Mouse (Mus musculus): ENCODE measurements around the gene Pidd1. TPM values are rescaled to one million over a fixed set of nuclear protein-coding genes. Genes with fewer than 3 reads are reported as not detected.

Pidd1 gene
- polyA plus RNA-seq, 1 experiment from 2014 or later: 11.5 TPM

DNA sequence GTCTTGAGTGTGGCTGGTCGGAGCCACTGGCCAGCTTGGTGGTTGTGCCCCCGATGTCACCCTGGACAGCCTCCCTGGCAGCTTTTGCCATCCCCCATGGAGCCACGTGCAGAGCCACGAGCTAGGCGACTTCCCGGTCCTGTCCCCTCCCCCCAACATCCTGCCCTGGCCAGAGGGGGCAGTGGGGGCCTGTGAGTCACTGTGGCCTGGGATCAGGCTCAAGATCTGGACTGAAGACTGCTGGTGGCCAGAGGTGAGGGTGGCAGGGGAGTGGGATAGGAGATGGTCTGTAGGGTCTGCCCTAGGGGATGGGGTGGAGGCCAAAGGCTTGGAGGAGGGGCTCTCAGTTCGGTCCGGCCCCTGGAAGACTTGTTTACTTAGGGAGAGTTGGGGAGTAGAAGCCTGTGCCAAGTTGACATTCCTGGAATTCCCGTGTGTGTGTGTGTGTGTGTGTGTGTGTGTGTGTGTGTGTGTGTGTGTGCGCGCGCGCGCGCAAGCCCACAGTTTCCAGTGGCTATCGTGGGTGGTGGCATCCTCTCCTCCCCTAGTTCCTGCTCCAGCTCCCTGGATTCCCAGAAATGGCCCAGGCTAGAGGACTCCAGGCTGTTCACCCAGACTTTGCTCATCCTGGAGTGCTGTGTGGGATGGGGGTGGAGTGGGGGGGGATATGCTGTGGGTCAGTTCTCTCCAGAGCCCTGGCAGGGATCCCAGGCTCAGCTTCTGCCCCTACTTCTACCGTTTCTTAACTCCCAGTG lies 32.6 kb upstream of the Pidd1 start:
- peak; percentile 74 for ATAC-seq (replicated peaks; ENCODE audit: low FRiP score, low TSS enrichment, low read depth)
- peak overlapping the region; percentile 95 for H3K27ac ChIP-seq (ENCODE audit: low read depth)
- peak; percentile 85 for DNase-seq (ENCODE audit: low spot score)
- peak overlapping the region; percentile 86 for H3K9ac ChIP-seq (ENCODE audit: low read length)
- H3K4me3 ChIP-seq (ENCODE audit: low read depth, low read length): peak overlapping the region; percentile 88
- peaks cover 40% of the 10 kb centered on the region for H3K4me1 ChIP-seq (replicated peaks; ENCODE audit: control insufficient read depth, insufficient read depth, low read length)
- H3K36me3 ChIP-seq (ENCODE audit: control insufficient read depth, insufficient read depth, low read length): peaks cover 13% of the 10 kb centered on the region
- H3K27me3 ChIP-seq (replicated peaks; ENCODE audit: control insufficient read depth, insufficient read depth, low read length): no peaks in the 10 kb centered on the region
- WGBS: 0% methylated on average over 11 of the region's 17 CpGs
- peak overlapping the region; percentile 97 for H3K4me2 ChIP-seq (ENCODE audit: low read length)
- no peaks in the 10 kb centered on the region for H3K9me3 ChIP-seq (ENCODE audit: control insufficient read depth, low read length)

DNA sequence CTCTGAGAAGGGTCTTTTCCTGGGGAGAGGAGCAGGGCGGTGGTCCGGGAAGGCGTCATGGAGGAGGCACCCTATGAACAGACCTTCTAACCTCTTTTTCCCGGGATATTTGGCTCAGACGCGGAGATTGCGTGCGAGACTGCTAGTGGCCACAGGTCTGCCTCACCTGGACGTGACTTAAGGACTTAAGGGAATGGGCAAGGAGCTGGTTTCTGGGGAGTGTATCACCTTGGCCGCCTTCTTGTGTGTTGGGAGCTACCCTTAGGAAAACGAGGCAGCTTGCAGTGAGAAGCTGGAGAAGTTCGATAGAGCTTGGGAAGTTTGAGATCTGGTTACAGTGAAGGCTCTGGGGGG lies 32.0 kb upstream of the Pidd1 start:
- Histone ChIP-seq H3K4me2 (ENCODE audit: low read length) (peak overlapping the region; percentile 97), H3K27me3 (replicated peaks; ENCODE audit: control insufficient read depth, insufficient read depth, low read length) (no peaks in the 10 kb centered on the region), H3K9me3 (ENCODE audit: control insufficient read depth, low read length) (no peaks in the 10 kb centered on the region), H3K4me1 (replicated peaks; ENCODE audit: control insufficient read depth, insufficient read depth, low read length) (peaks cover 34% of the 10 kb centered on the region), H3K27ac (ENCODE audit: low read depth) (peak overlapping the region; percentile 95), H3K36me3 (ENCODE audit: control insufficient read depth, insufficient read depth, low read length) (peaks cover 19% of the 10 kb centered on the region), H3K9ac (ENCODE audit: low read length) (peak overlapping the region; percentile 86), H3K4me3 (ENCODE audit: low read depth, low read length) (peak overlapping the region; percentile 88)
- DNase-seq (ENCODE audit: low spot score) (no peak), ATAC-seq (replicated peaks; ENCODE audit: low FRiP score, low TSS enrichment, low read depth) (no peak)
- 0% methylated on average over 12 of the region's 12 CpGs for WGBS

- Histone ChIP-seq H3K4me3 (ENCODE audit: low read depth, low read length) (peak within 1 kb of the TSS; percentile 88), H3K9me3 (ENCODE audit: control insufficient read depth, low read length) (no peaks in the 10 kb centered on the region), H3K36me3 (ENCODE audit: control insufficient read depth, insufficient read depth, low read length) (peaks cover 25% of the 10 kb centered on the region), H3K27me3 (replicated peaks; ENCODE audit: control insufficient read depth, insufficient read depth, low read length) (no peaks in the 10 kb centered on the region), H3K4me1 (replicated peaks; ENCODE audit: control insufficient read depth, insufficient read depth, low read length) (peaks cover 31% of the 10 kb centered on the region), H3K27ac (ENCODE audit: low read depth) (peak within 1 kb of the TSS; percentile 95), H3K4me2 (ENCODE audit: low read length) (peak within 1 kb of the TSS; percentile 97), H3K9ac (ENCODE audit: low read length) (peak within 1 kb of the TSS; percentile 86)
- ATAC-seq (replicated peaks; ENCODE audit: low FRiP score, low TSS enrichment, low read depth): peak; percentile 63
- under 1% methylated on average over 84 of the region's 87 CpGs for WGBS
- DNase-seq (ENCODE audit: low spot score): peak; percentile 96
Observed at GRCm38 (mm10) chr7:141475011-141475804, 31.4 kb upstream of the Pidd1 start, which contains the start of the genes Polr2l and Tspan4. Gene Polr2l, minus strand, starts transcription at chr7:141475132. Gene Tspan4, plus strand, starts transcription at chr7:141475240.

DNA sequence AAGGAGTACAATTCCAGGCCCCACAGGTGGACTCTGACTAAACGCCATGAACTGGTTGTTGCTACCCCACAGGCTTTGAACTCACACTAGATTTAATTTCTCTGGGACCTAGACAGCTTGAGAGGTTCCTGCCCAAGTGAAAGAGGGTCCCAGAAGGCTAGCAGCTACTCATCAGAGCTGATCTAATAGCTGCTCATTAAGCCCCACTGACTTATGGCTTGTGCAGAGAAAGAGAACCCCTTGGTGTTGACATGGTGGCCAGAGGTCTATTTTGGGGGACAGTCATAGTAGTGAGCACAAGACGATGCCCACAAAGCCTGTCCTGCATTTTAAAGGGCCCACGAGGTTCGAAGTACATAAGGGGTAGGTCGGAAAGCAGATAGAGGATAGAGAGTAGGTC lies 30.3 kb upstream of the Pidd1 start:
- Histone ChIP-seq H3K36me3 (ENCODE audit: control insufficient read depth, insufficient read depth, low read length) (peaks cover 32% of the 10 kb centered on the region), H3K4me1 (replicated peaks; ENCODE audit: control insufficient read depth, insufficient read depth, low read length) (peaks cover 37% of the 10 kb centered on the region), H3K9ac (ENCODE audit: low read length) (peak overlapping the region; percentile 86), H3K4me3 (ENCODE audit: low read depth, low read length) (peak overlapping the region; percentile 88), H3K27me3 (replicated peaks; ENCODE audit: control insufficient read depth, insufficient read depth, low read length) (no peaks in the 10 kb centered on the region), H3K27ac (ENCODE audit: low read depth) (no peak overlapping the region), H3K4me2 (ENCODE audit: low read length) (peak overlapping the region; percentile 97), H3K9me3 (ENCODE audit: control insufficient read depth, low read length) (no peaks in the 10 kb centered on the region)
- 6% methylated on average over 5 of the region's 5 CpGs for WGBS
- DNase-seq (ENCODE audit: low spot score): no peak
- ATAC-seq (replicated peaks; ENCODE audit: low FRiP score, low TSS enrichment, low read depth): no peak

GRCm38 (mm10) chr7:141472763-141473162 lies 28.9 kb upstream of the Pidd1 start:
- H3K9ac ChIP-seq (ENCODE audit: low read length): no peak overlapping the region
- peaks cover 32% of the 10 kb centered on the region for H3K36me3 ChIP-seq (ENCODE audit: control insufficient read depth, insufficient read depth, low read length)
- H3K27ac ChIP-seq (ENCODE audit: low read depth): no peak overlapping the region
- no peak overlapping the region for H3K4me3 ChIP-seq (ENCODE audit: low read depth, low read length)
- no peak for ATAC-seq (replicated peaks; ENCODE audit: low FRiP score, low TSS enrichment, low read depth)
- H3K4me1 ChIP-seq (replicated peaks; ENCODE audit: control insufficient read depth, insufficient read depth, low read length): peaks cover 42% of the 10 kb centered on the region
- H3K4me2 ChIP-seq (ENCODE audit: low read length): no peak overlapping the region
- 78% methylated on average over 6 of the region's 6 CpGs for WGBS
- H3K9me3 ChIP-seq (ENCODE audit: control insufficient read depth, low read length): no peaks in the 10 kb centered on the region
- DNase-seq (ENCODE audit: low spot score): no peak
- no peaks in the 10 kb centered on the region for H3K27me3 ChIP-seq (replicated peaks; ENCODE audit: control insufficient read depth, insufficient read depth, low read length)

- WGBS: 72% methylated on average over 6 of the region's 6 CpGs
- no peaks in the 10 kb centered on the region for H3K27me3 ChIP-seq (replicated peaks; ENCODE audit: control insufficient read depth, insufficient read depth, low read length)
- ATAC-seq (replicated peaks; ENCODE audit: low FRiP score, low TSS enrichment, low read depth): no peak
- H3K27ac ChIP-seq (ENCODE audit: low read depth): no peak overlapping the region
- H3K4me3 ChIP-seq (ENCODE audit: low read depth, low read length): no peak overlapping the region
- H3K9me3 ChIP-seq (ENCODE audit: control insufficient read depth, low read length): no peaks in the 10 kb centered on the region
- H3K36me3 ChIP-seq (ENCODE audit: control insufficient read depth, insufficient read depth, low read length): peaks cover 32% of the 10 kb centered on the region
- H3K9ac ChIP-seq (ENCODE audit: low read length): no peak overlapping the region
- peaks cover 38% of the 10 kb centered on the region for H3K4me1 ChIP-seq (replicated peaks; ENCODE audit: control insufficient read depth, insufficient read depth, low read length)
- H3K4me2 ChIP-seq (ENCODE audit: low read length): no peak overlapping the region
- no peak for DNase-seq (ENCODE audit: low spot score)
Observed at GRCm38 (mm10) chr7:141472226-141472625, 28.4 kb upstream of the Pidd1 start.

DNA sequence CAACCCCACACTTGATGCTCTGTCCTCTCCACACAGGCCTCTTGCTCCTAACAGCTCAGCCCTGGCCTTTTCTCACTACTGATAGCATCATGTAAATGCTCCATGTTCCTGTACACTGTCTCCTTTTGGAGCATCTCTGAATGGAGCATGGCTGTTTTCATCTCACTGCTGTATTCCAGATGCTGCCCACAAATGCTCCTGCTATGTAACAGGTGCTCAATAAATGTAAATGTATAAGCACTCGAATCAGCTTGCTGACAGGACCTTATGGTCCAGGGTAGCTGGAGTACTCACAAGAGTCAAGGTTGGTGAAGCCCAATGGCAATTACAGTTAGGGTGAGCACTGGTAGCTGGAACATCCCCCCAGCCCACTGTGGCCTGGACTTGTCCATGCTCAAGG lies 27.4 kb upstream of the Pidd1 start:
- ATAC-seq (replicated peaks; ENCODE audit: low FRiP score, low TSS enrichment, low read depth): no peak
- WGBS: 90% methylated on average over 1 of the region's 1 CpGs

GRCm38 (mm10) chr7:141470637-141470944 lies 26.8 kb upstream of the Pidd1 start:
- H3K4me2 ChIP-seq (ENCODE audit: low read length): no peak overlapping the region
- H3K9me3 ChIP-seq (ENCODE audit: control insufficient read depth, low read length): no peaks in the 10 kb centered on the region
- H3K4me3 ChIP-seq (ENCODE audit: low read depth, low read length): no peak overlapping the region
- peaks cover 33% of the 10 kb centered on the region for H3K4me1 ChIP-seq (replicated peaks; ENCODE audit: control insufficient read depth, insufficient read depth, low read length)
- no peak overlapping the region for H3K9ac ChIP-seq (ENCODE audit: low read length)
- ATAC-seq (replicated peaks; ENCODE audit: low FRiP score, low TSS enrichment, low read depth): no peak
- WGBS: 90% methylated on average over 10 of the region's 10 CpGs
- no peak overlapping the region for H3K27ac ChIP-seq (ENCODE audit: low read depth)
- DNase-seq (ENCODE audit: low spot score): no peak
- peaks cover 5% of the 10 kb centered on the region for H3K27me3 ChIP-seq (replicated peaks; ENCODE audit: control insufficient read depth, insufficient read depth, low read length)
- peaks cover 32% of the 10 kb centered on the region for H3K36me3 ChIP-seq (ENCODE audit: control insufficient read depth, insufficient read depth, low read length)

More for the DNA sequence above, 27.4 kb upstream of the Pidd1 start:
- DNase-seq (ENCODE audit: low spot score): no peak
- Histone ChIP-seq H3K36me3 (ENCODE audit: control insufficient read depth, insufficient read depth, low read length) (peaks cover 32% of the 10 kb centered on the region), H3K4me1 (replicated peaks; ENCODE audit: control insufficient read depth, insufficient read depth, low read length) (peaks cover 39% of the 10 kb centered on the region), H3K9ac (ENCODE audit: low read length) (no peak overlapping the region), H3K4me3 (ENCODE audit: low read depth, low read length) (no peak overlapping the region), H3K27ac (ENCODE audit: low read depth) (no peak overlapping the region), H3K9me3 (ENCODE audit: control insufficient read depth, low read length) (no peaks in the 10 kb centered on the region), H3K27me3 (replicated peaks; ENCODE audit: control insufficient read depth, insufficient read depth, low read length) (no peaks in the 10 kb centered on the region), H3K4me2 (ENCODE audit: low read length) (no peak overlapping the region)
